Mouse (Mus musculus) myocyte (in vitro differentiated cells): Measurements from ENCODE around the gene Zfp672.

Experiments used
- CEBPB ChIP-seq: IDR thresholded peaks from 2 replicates; pipeline ENCODE4 v1.6.1; 2011; ENCODE audit warnings: mild to moderate bottlenecking, moderate library complexity; ENCODE audit not compliant: poor library complexity, insufficient read depth, severe bottlenecking
- MAX ChIP-seq: IDR thresholded peaks from one replicate; pipeline ENCODE4 v1.6.1; 2011; ENCODE audit warnings: low read depth, mild to moderate bottlenecking, control low read depth
- MYOG ChIP-seq, 3 experiments: IDR thresholded peaks; one replicate each; pipeline ENCODE4 v1.6.1; 2011; ENCODE audit warnings: control low read depth in 2 of 3, low read depth in 2 of 3, mild to moderate bottlenecking in 2 of 3; ENCODE audit not compliant: insufficient read length in 2 of 3, control insufficient read depth in 1 of 3, insufficient read depth in 1 of 3
- POLR2A ChIP-seq: IDR thresholded peaks from one replicate; pipeline ENCODE4 v1.6.1; 2011; ENCODE audit warnings: low read depth, mild to moderate bottlenecking, control low read depth, moderate library complexity; ENCODE audit not compliant: insufficient read length
- POLR2AphosphoS2 ChIP-seq: IDR thresholded peaks from one replicate; pipeline ENCODE4 v1.6.1; 2011; ENCODE audit warnings: low read depth, control low read depth; ENCODE audit not compliant: insufficient read length
- REST ChIP-seq: IDR thresholded peaks from one replicate; pipeline ENCODE4 v1.6.1; 2011; ENCODE audit warnings: mild to moderate bottlenecking, control low read depth, moderate library complexity; ENCODE audit not compliant: insufficient read depth, insufficient read length
- TCF12 ChIP-seq: IDR thresholded peaks from one replicate; pipeline ENCODE4 v1.6.1; 2011; ENCODE audit warnings: mild to moderate bottlenecking, control low read depth; ENCODE audit not compliant: poor library complexity, insufficient read depth, severe bottlenecking
- TCF3 ChIP-seq: IDR thresholded peaks from one replicate; pipeline ENCODE4 v1.6.1; 2011; ENCODE audit warnings: low read depth, control low read depth; ENCODE audit not compliant: insufficient read length

GRCm38 (mm10) chr11:58330276-58331148, at the start of gene Zfp672, which contains the start of gene Sh3bp5l:
- TF ChIP-seq POLR2A (peak; percentile 44), MAX (no peak), REST (no peak), CEBPB (peak; percentile 84), MYOG (IDR thresholded peaks at IDR 0.05; ENCODE audit: control insufficient read depth in 1 of 3, insufficient read depth in 1 of 3, insufficient read length in 2 of 3, low read depth in 2 of 3) (no peak), POLR2AphosphoS2 (no peak), TCF3 (no peak), TCF12 (no peak)
